Mouse (Mus musculus) CD8-positive naive resting alpha-beta T cell, adult 57 days (primary cell): Measurements from ENCODE around the gene Tmem132e. TPM values are rescaled to one million over a fixed set of nuclear protein-coding genes. Genes with fewer than 3 reads are reported as not detected.

Experiments used
- total RNA-seq: library from RNA; stranded (reverse); gene quantifications from one replicate; pipeline ENCODE4 v1.2.4, GENCODE M21; 2023

Tmem132e gene
- 0.12 TPM for total RNA-seq

GRCm38 (mm10) chr11:82388371-82389313, at the start of gene Tmem132e:
TSS of gene Tmem132e (plus strand) at chr11:82388900.

Other genes with a start within 250 kb of the Tmem132e start
- gene Ccl1, start 83.2 kb upstream of the Tmem132e start, total RNA-seq, result not detected